20 mouse cellular contexts compared by ENCODE assay signal in the genomic region with DNA sequence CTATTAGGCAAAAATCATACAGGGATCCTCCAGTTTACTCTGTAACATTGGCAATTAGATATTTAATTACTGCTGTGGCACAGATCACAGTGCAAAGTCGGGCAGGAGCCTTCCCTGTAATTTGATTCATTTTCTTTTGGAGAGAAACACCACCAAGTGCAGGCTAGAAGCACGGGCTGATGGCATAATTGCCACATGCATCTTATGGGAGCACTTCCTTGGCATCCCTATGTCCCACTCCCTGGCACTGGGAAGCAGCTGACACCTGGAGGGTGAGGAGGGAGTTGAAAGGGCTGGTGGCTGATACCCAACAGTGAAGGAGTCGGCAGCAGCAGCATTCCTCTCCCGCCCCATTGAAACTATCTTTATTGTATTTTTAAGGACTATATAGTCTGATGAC.
"Had no signal": no experiment of that assay in that cellular context is flagged by ENCODE, and none has a peak within 500 bp of the region (broad histone marks: within the 10 kb centered on the region; RNA-seq: fewer than 3 reads in every experiment).

No protein-coding gene starts in this region.

- H3K4me2 ChIP-seq: lung, embryonic 15.5 days; midbrain, embryonic 11.5 days; midbrain, embryonic 13.5 days; midbrain, embryonic 15.5 days; neural tube, embryonic 12.5 days had no signal

- H3K9me3 ChIP-seq: lung, embryonic 15.5 days; megakaryocyte, embryonic 14.5 days; midbrain, embryonic 13.5 days; midbrain, embryonic 15.5 days; neural tube, embryonic 12.5 days had no signal

- H3K36me3 ChIP-seq: lung, embryonic 15.5 days; midbrain, embryonic 13.5 days; midbrain, embryonic 15.5 days; neural tube, embryonic 12.5 days had no signal

- H3K4me3 ChIP-seq: lung, embryonic 15.5 days; megakaryocyte, embryonic 14.5 days; midbrain, embryonic 13.5 days; midbrain, embryonic 15.5 days; neural tube, embryonic 12.5 days had no signal

- H3K9ac ChIP-seq: liver, postnatal 0 days; lung, embryonic 15.5 days; midbrain, embryonic 13.5 days; midbrain, embryonic 15.5 days; neural tube, embryonic 12.5 days had no signal

- H3K27ac ChIP-seq: lung, embryonic 15.5 days; macrophage; midbrain, embryonic 13.5 days; midbrain, embryonic 15.5 days; neural tube, embryonic 12.5 days had no signal

- H3K27me3 ChIP-seq: lung, embryonic 15.5 days; neural tube, embryonic 12.5 days had no signal

- H3K4me1 ChIP-seq: lung, embryonic 15.5 days; megakaryocyte, embryonic 14.5 days had no signal

- DNase-seq: liver, postnatal 0 days; lung, adult 2 months; lung, postnatal 14 days; lung, postnatal 36 days; retina, postnatal 1 day; right cerebral cortex, adult 18-20 months; right cerebral cortex, postnatal 25 days; right cerebral cortex, postnatal 4 days; spleen, adult 18-20 months; thymus, adult 2 months; thymus, postnatal 25 days; thymus, postnatal 4 days had no signal

- ATAC-seq: liver, postnatal 0 days; lung, postnatal 0 days; midbrain, embryonic 13.5 days; midbrain, embryonic 15.5 days had no signal
